Mouse (Mus musculus): Measurements from ENCODE around the gene Bmpr2. TPM values are rescaled to one million over a fixed set of nuclear protein-coding genes. Genes with fewer than 3 reads are reported as not detected.

The Bmpr2 gene
- total and polyA plus RNA-seq, 3 experiments: 8.2 to 45.4 (median 40.4) TPM

GRCm38 (mm10) chr1:59924411-59924810, 161.2 kb downstream of the Bmpr2 start:
- TF ChIP-seq EP300 (IDR thresholded peaks at IDR 0.05; ENCODE audit: insufficient read depth, low read depth, low read length) (no peak), POLR2A (IDR thresholded peaks at IDR 0.05; ENCODE audit: insufficient read depth, low read depth, low read length) (no peak), CTCF (IDR thresholded peaks at IDR 0.05) (no peak)
- Histone ChIP-seq H3K4me3 (no peak overlapping the region), H3K27me3 (ENCODE audit: control insufficient read depth, insufficient read depth, low read length) (no peaks in the 10 kb centered on the region), H3K79me2 (replicated peaks; ENCODE audit: control insufficient read depth, insufficient read depth, low read length) (peaks cover 8% of the 10 kb centered on the region), H3K9ac (ENCODE audit: low read depth, low read length) (no peak overlapping the region), H3K4me1 (ENCODE audit: control insufficient read depth, insufficient read depth, low read length) (peaks cover 2% of the 10 kb centered on the region), H3K27ac (no peak overlapping the region), H3K36me3 (ENCODE audit: control insufficient read depth, insufficient read depth, low read length) (peaks cover 2% of the 10 kb centered on the region)
- DNase-seq: no peak
- 85% methylated on average over 2 of the region's 2 CpGs for WGBS
- intact Hi-C loops (cut with DNase I): no loop called here

GRCm38 (mm10) chr1:59926021-59926672, 162.9 kb downstream of the Bmpr2 start:
- Histone ChIP-seq H3K79me2 (replicated peaks; ENCODE audit: control insufficient read depth, insufficient read depth, low read length) (peaks cover 8% of the 10 kb centered on the region), H3K27ac (no peak overlapping the region), H3K4me1 (ENCODE audit: control insufficient read depth, insufficient read depth, low read length) (peaks cover 6% of the 10 kb centered on the region), H3K9ac (ENCODE audit: low read depth, low read length) (no peak overlapping the region), H3K36me3 (ENCODE audit: control insufficient read depth, insufficient read depth, low read length) (peaks cover 3% of the 10 kb centered on the region), H3K4me3 (no peak overlapping the region), H3K27me3 (ENCODE audit: control insufficient read depth, insufficient read depth, low read length) (no peaks in the 10 kb centered on the region)
- intact Hi-C loops (cut with DNase I): no loop called here
- TF ChIP-seq POLR2A (IDR thresholded peaks at IDR 0.05; ENCODE audit: insufficient read depth, low read depth, low read length) (no peak), EP300 (IDR thresholded peaks at IDR 0.05; ENCODE audit: insufficient read depth, low read depth, low read length) (no peak), CTCF (IDR thresholded peaks at IDR 0.05) (no peak)
- 95% methylated on average over 3 of the region's 3 CpGs for whole genome bisulfite sequencing
- no peak for DNase-seq

- no peaks in the 10 kb centered on the region for H3K27me3 ChIP-seq (ENCODE audit: control insufficient read depth, insufficient read depth, low read length)
- TF ChIP-seq CTCF (IDR thresholded peaks at IDR 0.05) (no peak), EP300 (IDR thresholded peaks at IDR 0.05; ENCODE audit: insufficient read depth, low read depth, low read length) (no peak), POLR2A (IDR thresholded peaks at IDR 0.05; ENCODE audit: insufficient read depth, low read depth, low read length) (no peak)
- no peak for DNase-seq
- WGBS: 93% methylated on average over 2 of the region's 2 CpGs
- intact Hi-C loops (cut with DNase I): no loop called here
- H3K4me1 ChIP-seq (ENCODE audit: control insufficient read depth, insufficient read depth, low read length): peaks cover 6% of the 10 kb centered on the region
- no peak overlapping the region for H3K9ac ChIP-seq (ENCODE audit: low read depth, low read length)
- H3K36me3 ChIP-seq (ENCODE audit: control insufficient read depth, insufficient read depth, low read length): peaks cover 3% of the 10 kb centered on the region
- H3K27ac ChIP-seq: no peak overlapping the region
- no peak overlapping the region for H3K4me3 ChIP-seq
- peaks cover 8% of the 10 kb centered on the region for H3K79me2 ChIP-seq (replicated peaks; ENCODE audit: control insufficient read depth, insufficient read depth, low read length)
These were observed 164.0 kb downstream of the Bmpr2 start for GRCm38 (mm10) chr1:59927131-59927680.

Other genes with a start within 250 kb of the Bmpr2 start
- under 1 TPM in 1 of 2 experiments, not detected in 1; 0.30 TPM for gene Gm973, start 247.1 kb upstream of the Bmpr2 start, total RNA-seq (2021)
- gene Gm973, start 247.1 kb upstream of the Bmpr2 start, polyA plus RNA-seq (2012; rRNA removed): 0.29 and 0.45 TPM in 2 replicates
- gene Sumo1, start 92.6 kb upstream of the Bmpr2 start, total RNA-seq (2021): 10 to 100 TPM; 57.2 to 61.4 TPM
- 19.5 and 34.4 TPM in 2 replicates for gene Sumo1, start 92.6 kb upstream of the Bmpr2 start, polyA plus RNA-seq (2012; rRNA removed)
- gene Nop58, start 78.4 kb upstream of the Bmpr2 start, total RNA-seq (2021): 10 to 100 TPM; 32.7 to 33.0 TPM
- gene Nop58, start 78.4 kb upstream of the Bmpr2 start, polyA plus RNA-seq (2012; rRNA removed): 7.2 and 8.6 TPM in 2 replicates
- 10 to 100 TPM; 10.6 to 24.6 TPM for gene Fam117b, start 149.6 kb downstream of the Bmpr2 start, total RNA-seq (2021)
- gene Fam117b, start 149.6 kb downstream of the Bmpr2 start, polyA plus RNA-seq (2012; rRNA removed): 5.2 and 6.1 TPM in 2 replicates

All from heart, adult 2 months (tissue).